Mouse (Mus musculus) lung, postnatal 0 days (tissue): ENCODE results near the gene Cd86. TPM values are rescaled to one million over a fixed set of nuclear protein-coding genes. Genes with fewer than 3 reads are reported as not detected.
A peak's percentile ranks its signal among the peaks of the same experiment; 100 is the strongest.

Experiments used
- ATAC-seq: fragments of 200-750 bp; cut with Nextera tagmentation; 2 replicates; pipeline ENCODE4 v1.8.0; 2017; ENCODE audit warnings: moderate library complexity
- DNase-seq: peaks from one replicate; pipeline ENCODE4 v3.0.0-alpha.2; 2016; ENCODE audit warnings: low spot score
- H3K27ac ChIP-seq: fragments of 300-500 bp; sonication (generic); 2 replicates; pipeline ENCODE4 v1.5.1; 2014; ENCODE audit warnings: antibody characterized with exemption, mild to moderate bottlenecking, low read length, mixed read lengths
- H3K27me3 ChIP-seq: fragments of 300-500 bp; sonication (generic); replicated peaks from 2 replicates; pipeline ENCODE4 v1.6.1; 2014; ENCODE audit warnings: low read length, mixed read lengths; ENCODE audit not compliant: insufficient read depth
- H3K36me3 ChIP-seq: fragments of 300-500 bp; sonication (generic); 2 replicates; pipeline ENCODE4 v1.6.1; 2014; ENCODE audit warnings: low read length, mixed read lengths; ENCODE audit not compliant: insufficient read depth
- H3K4me1 ChIP-seq: fragments of 300-500 bp; sonication (generic); 2 replicates; pipeline ENCODE4 v1.6.1; 2014; ENCODE audit warnings: antibody characterized with exemption, low read depth, low read length, mixed read lengths; ENCODE audit not compliant: insufficient read depth
- H3K4me2 ChIP-seq: fragments of 300-500 bp; sonication (generic); replicated peaks from 2 replicates; pipeline ENCODE4 v1.6.1; 2014; ENCODE audit warnings: low read depth, mild to moderate bottlenecking, low read length, moderate library complexity, mixed read lengths
- H3K4me3 ChIP-seq: fragments of 300-500 bp; sonication (generic); 2 replicates; pipeline ENCODE4 v1.5.1; 2014; ENCODE audit warnings: low read depth, low read length
- H3K9ac ChIP-seq: fragments of 300-500 bp; sonication (generic); replicated peaks from 2 replicates; pipeline ENCODE4 v1.6.1; 2014; ENCODE audit warnings: low read depth, mild to moderate bottlenecking
- H3K9me3 ChIP-seq: fragments of 300-500 bp; sonication (generic); 2 replicates; pipeline ENCODE4 v1.6.1; 2016; ENCODE audit warnings: low read length, mixed read lengths
- CTCF ChIP-seq: IDR thresholded peaks from 2 replicates; pipeline ENCODE4 v1.5.1; 2016; ENCODE audit warnings: antibody characterized with exemption, mild to moderate bottlenecking
- EP300 ChIP-seq: IDR thresholded peaks from 2 replicates; pipeline ENCODE4 v1.6.1; 2016; ENCODE audit warnings: antibody characterized with exemption, mild to moderate bottlenecking, control low read depth
- WGBS: fragments of 180-500 bp; shearing (Covaris S2); extraction: QIAGEN DNeasy Blood & Tissue Kit; methylation state at CpG from one replicate; pipeline ENCODE4 v1.1.7; 2014; 5-methylcytosine and 5-hydroxymethylcytosine counted together
- polyA plus RNA-seq: library from polyadenylated mRNA; unstranded; fragments of >200 nt; fragmentation: Nextera tagmentation; extraction: Ambion mirVana; gene quantifications from 2 replicates; pipeline ENCODE4 v1.2.1, GENCODE M21; 2015

Gene Cd86
- polyA plus RNA-seq, 1 experiment from 2014 or later, result 2.6 TPM

GRCm38 (mm10) chr16:36681829-36682228 is 15.9 kb upstream of the Cd86 start:
- ATAC-seq (no peak), DNase-seq (no peak)
- no peaks in the 10 kb centered on the region for H3K4me1 ChIP-seq
- no peak overlapping the region for H3K27ac ChIP-seq
- no peaks in the 10 kb centered on the region for H3K27me3 ChIP-seq
- no peaks in the 10 kb centered on the region for H3K9me3 ChIP-seq
- WGBS, result 93% methylated on average over 3 of the region's 3 CpGs
- no peak overlapping the region for H3K9ac ChIP-seq
- no peak overlapping the region for H3K4me2 ChIP-seq
- TF ChIP-seq EP300, result no peak
- H3K36me3 ChIP-seq, result no peaks in the 10 kb centered on the region
- no peak overlapping the region for H3K4me3 ChIP-seq

GRCm38 (mm10) chr16:36675902-36676301 is 10.0 kb upstream of the Cd86 start:
- TF ChIP-seq CTCF, result no peak
- no peak for TF ChIP-seq EP300
- H3K4me2 ChIP-seq, result no peak overlapping the region
- DNase-seq (no peak), ATAC-seq (no peak)
- H3K9me3 ChIP-seq, result no peaks in the 10 kb centered on the region
- H3K36me3 ChIP-seq, result no peaks in the 10 kb centered on the region
- 82% methylated on average over 2 of the region's 2 CpGs for WGBS
- no peaks in the 10 kb centered on the region for H3K27me3 ChIP-seq
- H3K9ac ChIP-seq, result no peak overlapping the region
- H3K27ac ChIP-seq, result no peak overlapping the region
- no peaks in the 10 kb centered on the region for H3K4me1 ChIP-seq
- no peak overlapping the region for H3K4me3 ChIP-seq

GRCm38 (mm10) chr16:36675304-36675703 is 9.4 kb upstream of the Cd86 start:
- H3K27ac ChIP-seq, result no peak overlapping the region
- no peaks in the 10 kb centered on the region for H3K36me3 ChIP-seq
- WGBS, result 35% methylated on average over 2 of the region's 2 CpGs
- no peak for DNase-seq
- TF ChIP-seq EP300 (no peak), CTCF (no peak)
- no peak overlapping the region for H3K4me3 ChIP-seq
- H3K9ac ChIP-seq, result no peak overlapping the region
- no peaks in the 10 kb centered on the region for H3K9me3 ChIP-seq
- H3K4me2 ChIP-seq, result no peak overlapping the region
- H3K4me1 ChIP-seq, result no peaks in the 10 kb centered on the region
- ATAC-seq, result peak; percentile 33; the same call in 1 of the 2 replicates
- no peaks in the 10 kb centered on the region for H3K27me3 ChIP-seq

GRCm38 (mm10) chr16:36674457-36675204 is 8.8 kb upstream of the Cd86 start:
- WGBS, result 60% methylated on average over 7 of the region's 7 CpGs
- TF ChIP-seq CTCF, result no peak
- no peak for TF ChIP-seq EP300
- no peak overlapping the region for H3K4me3 ChIP-seq

GRCm38 (mm10) chr16:36673196-36673595 is 7.3 kb upstream of the Cd86 start:
- no peak for ATAC-seq
- 68% methylated on average over 4 of the region's 4 CpGs for WGBS
- Histone ChIP-seq H3K36me3 (no peaks in the 10 kb centered on the region), H3K4me2 (no peak overlapping the region), H3K27me3 (no peaks in the 10 kb centered on the region), H3K27ac (no peak overlapping the region), H3K4me3 (no peak overlapping the region), H3K4me1 (no peaks in the 10 kb centered on the region), H3K9ac (no peak overlapping the region), H3K9me3 (no peaks in the 10 kb centered on the region)
- DNase-seq, result no peak
- no peak for TF ChIP-seq EP300
- no peak for TF ChIP-seq CTCF

More at GRCm38 (mm10) chr16:36674457-36675204, 8.8 kb upstream of the Cd86 start:
- H3K9ac ChIP-seq, result no peak overlapping the region
- DNase-seq (no peak), ATAC-seq (no peak)
- no peaks in the 10 kb centered on the region for H3K36me3 ChIP-seq
- H3K27me3 ChIP-seq, result no peaks in the 10 kb centered on the region
- no peaks in the 10 kb centered on the region for H3K9me3 ChIP-seq
- H3K4me1 ChIP-seq, result no peaks in the 10 kb centered on the region
- no peak overlapping the region for H3K4me2 ChIP-seq
- H3K27ac ChIP-seq, result no peak overlapping the region

GRCm38 (mm10) chr16:36670590-36670989 is 4.7 kb upstream of the Cd86 start:
- no peak overlapping the region for H3K4me3 ChIP-seq
- no peaks in the 10 kb centered on the region for H3K4me1 ChIP-seq
- TF ChIP-seq EP300, result no peak
- no peak for TF ChIP-seq CTCF
- WGBS, result 73% methylated on average over 3 of the region's 3 CpGs
- no peak overlapping the region for H3K4me2 ChIP-seq
- DNase-seq (no peak), ATAC-seq (no peak)
- no peak overlapping the region for H3K9ac ChIP-seq
- H3K27ac ChIP-seq, result no peak overlapping the region
- no peaks in the 10 kb centered on the region for H3K36me3 ChIP-seq
- H3K9me3 ChIP-seq, result no peaks in the 10 kb centered on the region
- H3K27me3 ChIP-seq, result no peaks in the 10 kb centered on the region
